Mouse (Mus musculus): ENCODE results near the gene Tet1.
"Not testable (repeated sequence)": the region's sequence is repeated elsewhere in the genome, so short reads cannot be mapped to it uniquely, and the experiment has no call there.

Tet1 gene

GRCm38 (mm10) chr10:62847069-62847626 is 61.6 kb downstream of the Tet1 start:
- no peak for DNase-seq (ENCODE audit: low read depth)

GRCm38 (mm10) chr10:62843787-62844491 is 64.9 kb downstream of the Tet1 start:
- DNase-seq (ENCODE audit: low read depth) = no peak

- no peak for DNase-seq (ENCODE audit: low read depth)
These were observed 66.8 kb downstream of the Tet1 start for GRCm38 (mm10) chr10:62841901-62842447.

- DNase-seq (ENCODE audit: low read depth) = peak; percentile 58
These were observed 68.1 kb downstream of the Tet1 start for GRCm38 (mm10) chr10:62840687-62841086.

- no peak for DNase-seq (ENCODE audit: low read depth)
These were observed 70.8 kb downstream of the Tet1 start for GRCm38 (mm10) chr10:62837987-62838386.

- DNase-seq (ENCODE audit: low read depth) = no peak
These were observed 76.0 kb downstream of the Tet1 start for GRCm38 (mm10) chr10:62832783-62833182.

- no peak for DNase-seq (ENCODE audit: low read depth)
These were observed 77.2 kb downstream of the Tet1 start for GRCm38 (mm10) chr10:62831546-62831945.

- no peak for DNase-seq (ENCODE audit: low read depth)
These were observed 84.3 kb downstream of the Tet1 start for GRCm38 (mm10) chr10:62824474-62824873.

GRCm38 (mm10) chr10:62823431-62823830 is 85.4 kb downstream of the Tet1 start:
- DNase-seq (ENCODE audit: low read depth) = no peak

GRCm38 (mm10) chr10:62810010-62810409 is 98.8 kb downstream of the Tet1 start:
- peak; percentile 49 for DNase-seq (ENCODE audit: low read depth)

- no peak for DNase-seq (ENCODE audit: low read depth)
These were observed 100.0 kb downstream of the Tet1 start for GRCm38 (mm10) chr10:62808766-62809165.

GRCm38 (mm10) chr10:62808316-62808715 is 100.5 kb downstream of the Tet1 start:
- no peak for DNase-seq (ENCODE audit: low read depth)

GRCm38 (mm10) chr10:62804106-62804505 is 104.7 kb downstream of the Tet1 start:
- peak; percentile 46 for DNase-seq (ENCODE audit: low read depth)

- no peak for DNase-seq (ENCODE audit: low read depth)
These were observed 105.5 kb downstream of the Tet1 start for GRCm38 (mm10) chr10:62803296-62803695.

- no peak for DNase-seq (ENCODE audit: low read depth)
These were observed 114.6 kb downstream of the Tet1 start for GRCm38 (mm10) chr10:62794221-62794620.

GRCm38 (mm10) chr10:62793091-62793453 is 115.7 kb downstream of the Tet1 start:
- DNase-seq (ENCODE audit: low read depth) = peak; percentile 42

GRCm38 (mm10) chr10:62792177-62793090 is 116.4 kb downstream of the Tet1 start, which contains the start of gene Ccar1:
Gene Ccar1 (minus strand): TSS chr10:62792286.
- peak; percentile 100 for DNase-seq (ENCODE audit: low read depth)

GRCm38 (mm10) chr10:62791251-62792176 is 117.3 kb downstream of the Tet1 start:
- DNase-seq (ENCODE audit: low read depth) = peak; percentile 45

GRCm38 (mm10) chr10:62781776-62782175 is 127.0 kb downstream of the Tet1 start:
- DNase-seq (ENCODE audit: low read depth) = not testable (repeated sequence)
